Mouse (Mus musculus) lung, postnatal 0 days (tissue): Measurements from ENCODE around the gene Dpep3. TPM values are rescaled to one million over a fixed set of nuclear protein-coding genes. Genes with fewer than 3 reads are reported as not detected.
"Not testable (repeated sequence)": the region's sequence is repeated elsewhere in the genome, so short reads cannot be mapped to it uniquely, and the experiment has no call there.

ENCODE experiments used
- ATAC-seq: fragments of 200-750 bp; cut with Nextera tagmentation; 2 replicates; pipeline ENCODE4 v1.8.0; 2017; ENCODE audit warnings: moderate library complexity
- DNase-seq: peaks from one replicate; pipeline ENCODE4 v3.0.0-alpha.2; 2016; ENCODE audit warnings: low spot score
- H3K27ac ChIP-seq: fragments of 300-500 bp; sonication (generic); 2 replicates; pipeline ENCODE4 v1.5.1; 2014; ENCODE audit warnings: antibody characterized with exemption, mild to moderate bottlenecking, low read length, mixed read lengths
- H3K27me3 ChIP-seq: fragments of 300-500 bp; sonication (generic); replicated peaks from 2 replicates; pipeline ENCODE4 v1.6.1; 2014; ENCODE audit warnings: low read length, mixed read lengths; ENCODE audit not compliant: insufficient read depth
- H3K36me3 ChIP-seq: fragments of 300-500 bp; sonication (generic); 2 replicates; pipeline ENCODE4 v1.6.1; 2014; ENCODE audit warnings: low read length, mixed read lengths; ENCODE audit not compliant: insufficient read depth
- H3K4me1 ChIP-seq: fragments of 300-500 bp; sonication (generic); 2 replicates; pipeline ENCODE4 v1.6.1; 2014; ENCODE audit warnings: antibody characterized with exemption, low read depth, low read length, mixed read lengths; ENCODE audit not compliant: insufficient read depth
- H3K4me2 ChIP-seq: fragments of 300-500 bp; sonication (generic); replicated peaks from 2 replicates; pipeline ENCODE4 v1.6.1; 2014; ENCODE audit warnings: low read depth, mild to moderate bottlenecking, low read length, moderate library complexity, mixed read lengths
- H3K4me3 ChIP-seq: fragments of 300-500 bp; sonication (generic); 2 replicates; pipeline ENCODE4 v1.5.1; 2014; ENCODE audit warnings: low read depth, low read length
- H3K9ac ChIP-seq: fragments of 300-500 bp; sonication (generic); replicated peaks from 2 replicates; pipeline ENCODE4 v1.6.1; 2014; ENCODE audit warnings: low read depth, mild to moderate bottlenecking
- H3K9me3 ChIP-seq: fragments of 300-500 bp; sonication (generic); 2 replicates; pipeline ENCODE4 v1.6.1; 2016; ENCODE audit warnings: low read length, mixed read lengths
- CTCF ChIP-seq: IDR thresholded peaks from 2 replicates; pipeline ENCODE4 v1.5.1; 2016; ENCODE audit warnings: antibody characterized with exemption, mild to moderate bottlenecking
- EP300 ChIP-seq: IDR thresholded peaks from 2 replicates; pipeline ENCODE4 v1.6.1; 2016; ENCODE audit warnings: antibody characterized with exemption, mild to moderate bottlenecking, control low read depth
- WGBS: fragments of 180-500 bp; shearing (Covaris S2); extraction: QIAGEN DNeasy Blood & Tissue Kit; methylation state at CpG from one replicate; pipeline ENCODE4 v1.1.7; 2014; 5-methylcytosine and 5-hydroxymethylcytosine counted together
- polyA plus RNA-seq: library from polyadenylated mRNA; unstranded; fragments of >200 nt; fragmentation: Nextera tagmentation; extraction: Ambion mirVana; gene quantifications from 2 replicates; pipeline ENCODE4 v1.2.1, GENCODE M21; 2015

Gene Dpep3
- 0.13 TPM in 1 of 2 replicates, not detected in the other for polyA plus RNA-seq

- Histone ChIP-seq H3K4me1 (no peaks in the 10 kb centered on the region), H3K27me3 (no peaks in the 10 kb centered on the region), H3K9me3 (no peaks in the 10 kb centered on the region), H3K27ac (no peak within 1 kb of the TSS), H3K4me2 (no peak within 1 kb of the TSS), H3K4me3 (no peak within 1 kb of the TSS), H3K9ac (no peak within 1 kb of the TSS), H3K36me3 (no peaks in the 10 kb centered on the region)
- DNase-seq = no peak
- no peak for ATAC-seq
- WGBS = 94% methylated on average over 15 of the region's 15 CpGs
- TF ChIP-seq CTCF = no peak
- no peak for TF ChIP-seq EP300
These were observed at the start of gene Dpep3 for GRCm38 (mm10) chr8:105979325-105979724. Dpep3 (minus strand) TSS chr8:105979429.

- peak; percentile 79 for DNase-seq
These were observed 43.3 kb upstream of the Dpep3 start for GRCm38 (mm10) chr8:106022483-106022882.

GRCm38 (mm10) chr8:106018039-106018438 is 38.8 kb upstream of the Dpep3 start:
- H3K27ac ChIP-seq = no peak overlapping the region
- no peaks in the 10 kb centered on the region for H3K4me1 ChIP-seq
- TF ChIP-seq EP300 (no peak), CTCF (no peak)
- no peak for ATAC-seq
- no peaks in the 10 kb centered on the region for H3K9me3 ChIP-seq
- H3K4me2 ChIP-seq = no peak overlapping the region
- no peak for DNase-seq
- no peak overlapping the region for H3K4me3 ChIP-seq
- WGBS = 90% methylated on average over 3 of the region's 3 CpGs
- H3K27me3 ChIP-seq = no peaks in the 10 kb centered on the region
- H3K9ac ChIP-seq = no peak overlapping the region
- no peaks in the 10 kb centered on the region for H3K36me3 ChIP-seq

More at GRCm38 (mm10) chr8:106022483-106022882, 43.3 kb upstream of the Dpep3 start:
- Histone ChIP-seq H3K4me2 (no peak overlapping the region), H3K9me3 (no peaks in the 10 kb centered on the region), H3K9ac (no peak overlapping the region), H3K27ac (no peak overlapping the region), H3K36me3 (0 out of 2 replicates have a peak, but pooled peaks cover 4% of the 10 kb centered on the region), H3K4me1 (no peaks in the 10 kb centered on the region), H3K27me3 (no peaks in the 10 kb centered on the region), H3K4me3 (no peak overlapping the region)
- TF ChIP-seq CTCF = peak; percentile 97
- TF ChIP-seq EP300 = 0 out of 2 replicates have a peak, but pooled peaks have one; percentile 18
- peak; percentile 63 for ATAC-seq

- H3K9ac ChIP-seq = no peak overlapping the region
- H3K4me2 ChIP-seq = no peak overlapping the region
- ATAC-seq (no peak), DNase-seq (no peak)
- H3K4me1 ChIP-seq = no peaks in the 10 kb centered on the region
- no peaks in the 10 kb centered on the region for H3K27me3 ChIP-seq
- no peaks in the 10 kb centered on the region for H3K9me3 ChIP-seq
- no peak for TF ChIP-seq CTCF
- TF ChIP-seq EP300 = no peak
- no peak overlapping the region for H3K27ac ChIP-seq
- no peak overlapping the region for H3K4me3 ChIP-seq
- H3K36me3 ChIP-seq = no peaks in the 10 kb centered on the region
- WGBS = 78% methylated on average over 7 of the region's 7 CpGs
These were observed 37.9 kb upstream of the Dpep3 start for GRCm38 (mm10) chr8:106017130-106017529.

GRCm38 (mm10) chr8:106016284-106016683 is 37.1 kb upstream of the Dpep3 start:
- H3K36me3 ChIP-seq = no peaks in the 10 kb centered on the region
- no peaks in the 10 kb centered on the region for H3K9me3 ChIP-seq
- no peak overlapping the region for H3K4me2 ChIP-seq
- no peak overlapping the region for H3K4me3 ChIP-seq
- ATAC-seq = no peak
- no peak overlapping the region for H3K9ac ChIP-seq
- no peak for TF ChIP-seq CTCF
- TF ChIP-seq EP300 = no peak
- H3K4me1 ChIP-seq = peaks cover 6% of the 10 kb centered on the region; the same call in 1 of the 2 replicates
- no peak overlapping the region for H3K27ac ChIP-seq
- H3K27me3 ChIP-seq = no peaks in the 10 kb centered on the region
- 88% methylated on average over 6 of the region's 6 CpGs for WGBS
- DNase-seq = no peak

GRCm38 (mm10) chr8:106012203-106012602 is 33.0 kb upstream of the Dpep3 start:
- peak overlapping the region; percentile 89 for H3K4me2 ChIP-seq
- not testable (repeated sequence) for H3K27me3 ChIP-seq, ATAC-seq, H3K9ac ChIP-seq, DNase-seq, H3K4me3 ChIP-seq, H3K36me3 ChIP-seq, H3K4me1 ChIP-seq, H3K27ac ChIP-seq, H3K9me3 ChIP-seq
- WGBS = 70% methylated on average over 8 of the region's 8 CpGs

GRCm38 (mm10) chr8:106011643-106011986 is 32.4 kb upstream of the Dpep3 start, which contains the start of gene Ddx28:
Ddx28 (minus strand) TSS chr8:106011882.
- DNase-seq = no peak
- 2% methylated on average over 6 of the region's 6 CpGs for WGBS
- no peaks in the 10 kb centered on the region for H3K9me3 ChIP-seq
- peak within 1 kb of the TSS; percentile 43 for H3K27ac ChIP-seq
- peak within 1 kb of the TSS; percentile 70 for H3K4me3 ChIP-seq
- ATAC-seq = no peak
- peak within 1 kb of the TSS; percentile 84 for H3K9ac ChIP-seq
- TF ChIP-seq CTCF (no peak), EP300 (no peak)
- H3K4me2 ChIP-seq = peak within 1 kb of the TSS; percentile 89
- H3K36me3 ChIP-seq = no peaks in the 10 kb centered on the region
- peaks cover 9% of the 10 kb centered on the region; the same call in 1 of the 2 replicates for H3K4me1 ChIP-seq
- no peaks in the 10 kb centered on the region for H3K27me3 ChIP-seq
